Mouse (Mus musculus) small intestine, adult 2 months (tissue): ENCODE measurements around the gene Krtap10-4.

Source experiments
- CTCF ChIP-seq: fragments of 200-500 bp; IDR thresholded peaks from 2 replicates; pipeline ENCODE4 v1.5.1; 2012; ENCODE audit warnings: low read depth, mild to moderate bottlenecking, control low read depth, inconsistent platforms, low read length, moderate library complexity, mixed read lengths; ENCODE audit not compliant: insufficient replicate concordance, insufficient read length; ENCODE audit errors: extremely low read depth
- POLR2A ChIP-seq: fragments of 200-500 bp; IDR thresholded peaks from 2 replicates; pipeline ENCODE4 v1.6.1; 2012; ENCODE audit warnings: low read depth, mild to moderate bottlenecking, control low read depth, inconsistent platforms, low read length, moderate library complexity

DNA sequence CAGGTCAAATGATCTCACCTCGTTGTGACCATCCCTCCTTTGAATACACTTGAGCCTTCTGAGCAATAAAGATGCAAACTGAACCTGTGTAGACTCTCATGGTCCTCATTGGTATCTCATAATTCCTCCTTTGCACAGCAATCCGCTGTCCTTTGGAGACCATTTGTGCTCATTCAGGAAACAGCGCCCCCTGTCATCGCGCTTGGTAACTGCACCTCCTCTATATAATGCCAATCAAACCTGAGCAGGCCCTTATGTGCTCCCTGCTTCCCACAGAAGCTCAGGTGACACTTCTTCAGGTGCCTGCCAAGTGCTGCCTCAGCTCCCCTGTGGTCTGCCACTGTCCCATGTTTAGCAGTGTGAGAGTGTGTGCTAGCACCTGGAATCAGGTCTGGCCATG is 11.4 kb downstream of the Krtap10-4 start:
- TF ChIP-seq CTCF (peak; percentile 66; the same call in 1 of the 2 replicates), POLR2A (no peak)
